Mouse (Mus musculus) liver, embryonic 16.5 days (tissue): ENCODE measurements around the gene Smpdl3b. TPM values are rescaled to one million over a fixed set of nuclear protein-coding genes. Genes with fewer than 3 reads are reported as not detected.
A peak's percentile ranks its signal among the peaks of the same experiment; 100 is the strongest.

Source experiments
- ATAC-seq: fragments of 200-750 bp; cut with Nextera tagmentation; 2 replicates; pipeline ENCODE4 v1.8.0; 2017; ENCODE audit warnings: low read depth, mild to moderate bottlenecking, moderate number of reproducible peaks, moderate library complexity
- H3K27ac ChIP-seq: fragments of 300-500 bp; sonication (generic); 2 replicates; pipeline ENCODE4 v1.5.1; 2014; ENCODE audit warnings: mild to moderate bottlenecking, low read length
- H3K27me3 ChIP-seq: fragments of 300-500 bp; sonication (generic); 2 replicates; pipeline ENCODE4 v1.6.1; 2014; ENCODE audit warnings: low read depth, low read length, mixed read lengths; ENCODE audit not compliant: control insufficient read depth, insufficient read depth
- H3K36me3 ChIP-seq: fragments of 300-500 bp; sonication (generic); 2 replicates; pipeline ENCODE4 v1.6.1; 2014; ENCODE audit warnings: mild to moderate bottlenecking; ENCODE audit not compliant: control insufficient read depth, insufficient read depth
- H3K4me1 ChIP-seq: fragments of 300-500 bp; sonication (generic); 2 replicates; pipeline ENCODE4 v1.6.1; 2014; ENCODE audit warnings: low read depth, low read length, mixed read lengths; ENCODE audit not compliant: control insufficient read depth
- H3K4me2 ChIP-seq: fragments of 300-500 bp; sonication (generic); 2 replicates; pipeline ENCODE4 v1.6.1; 2014; ENCODE audit warnings: low read depth, low read length, mixed read lengths
- H3K4me3 ChIP-seq: fragments of 300-500 bp; sonication (generic); 2 replicates; pipeline ENCODE4 v1.5.1; 2014; ENCODE audit warnings: low read depth, mild to moderate bottlenecking, low read length
- H3K9ac ChIP-seq: fragments of 300-500 bp; sonication (generic); 2 replicates; pipeline ENCODE4 v1.6.1; 2014; ENCODE audit warnings: low read depth, low read length
- H3K9me3 ChIP-seq: fragments of 300-500 bp; sonication (generic); replicated peaks from 2 replicates; pipeline ENCODE4 v1.6.1; 2016; ENCODE audit warnings: low read length; ENCODE audit not compliant: control insufficient read depth
- WGBS: fragments of 180-500 bp; shearing (Covaris S2); extraction: QIAGEN DNeasy Blood & Tissue Kit; methylation state at CpG from one replicate; pipeline ENCODE4 v1.1.7; 2014; ENCODE audit not compliant: insufficient replicate concordance; 5-methylcytosine and 5-hydroxymethylcytosine counted together
- polyA plus RNA-seq: library from polyadenylated mRNA; unstranded; fragments of >200 nt; fragmentation: Nextera tagmentation; extraction: Ambion mirVana; gene quantifications from 2 replicates; pipeline ENCODE4 v1.2.1, GENCODE M21; 2015

Gene Smpdl3b
- polyA plus RNA-seq, 1 experiment from 2014 or later = 0.90 TPM

GRCm38 (mm10) chr4:132733071-132733770, 23.8 kb downstream of the Smpdl3b start:
- Histone ChIP-seq H3K4me3 (no peak overlapping the region), H3K36me3 (no peaks in the 10 kb centered on the region), H3K4me1 (peaks cover 23% of the 10 kb centered on the region), H3K27me3 (no peaks in the 10 kb centered on the region), H3K9ac (no peak overlapping the region), H3K9me3 (no peaks in the 10 kb centered on the region), H3K4me2 (no peak overlapping the region), H3K27ac (no peak overlapping the region)
- no peak for ATAC-seq
- WGBS = 79% methylated on average over 25 of the region's 25 CpGs

GRCm38 (mm10) chr4:132732148-132732684, 24.8 kb downstream of the Smpdl3b start, which contains the start of gene Xkr8:
Gene Xkr8, minus strand, starts transcription at chr4:132732546.
- 1% methylated on average over 34 of the region's 34 CpGs for WGBS
- Histone ChIP-seq H3K36me3 (no peaks in the 10 kb centered on the region), H3K27ac (no peak within 1 kb of the TSS), H3K9me3 (no peaks in the 10 kb centered on the region), H3K27me3 (no peaks in the 10 kb centered on the region), H3K9ac (peak within 1 kb of the TSS; percentile 51), H3K4me2 (peak within 1 kb of the TSS; percentile 88), H3K4me1 (peaks cover 23% of the 10 kb centered on the region), H3K4me3 (peak within 1 kb of the TSS; percentile 66)
- peak; percentile 91 for ATAC-seq

- peak overlapping the region; percentile 51 for H3K9ac ChIP-seq
- peaks cover 23% of the 10 kb centered on the region for H3K4me1 ChIP-seq
- 31% methylated on average over 12 of the region's 12 CpGs for WGBS
- no peaks in the 10 kb centered on the region for H3K36me3 ChIP-seq
- no peak overlapping the region for H3K27ac ChIP-seq
- no peaks in the 10 kb centered on the region for H3K9me3 ChIP-seq
- H3K27me3 ChIP-seq = no peaks in the 10 kb centered on the region
- H3K4me3 ChIP-seq = peak overlapping the region; percentile 66
- H3K4me2 ChIP-seq = peak overlapping the region; percentile 88
- ATAC-seq = no peak
These were observed 25.4 kb downstream of the Smpdl3b start for GRCm38 (mm10) chr4:132731616-132732015.

- no peaks in the 10 kb centered on the region for H3K27me3 ChIP-seq
- H3K4me2 ChIP-seq = no peak overlapping the region
- 43% methylated on average over 8 of the region's 8 CpGs for WGBS
- H3K4me3 ChIP-seq = no peak overlapping the region
- no peak overlapping the region for H3K27ac ChIP-seq
- no peaks in the 10 kb centered on the region for H3K9me3 ChIP-seq
- H3K9ac ChIP-seq = no peak overlapping the region
- no peaks in the 10 kb centered on the region for H3K36me3 ChIP-seq
- peaks cover 14% of the 10 kb centered on the region for H3K4me1 ChIP-seq
- ATAC-seq = no peak
These were observed 28.8 kb downstream of the Smpdl3b start for GRCm38 (mm10) chr4:132728233-132728632.

- Histone ChIP-seq H3K9ac (no peak overlapping the region), H3K27me3 (no peaks in the 10 kb centered on the region), H3K4me2 (no peak overlapping the region), H3K36me3 (peaks cover 14% of the 10 kb centered on the region), H3K4me3 (no peak overlapping the region), H3K9me3 (no peaks in the 10 kb centered on the region), H3K27ac (no peak overlapping the region), H3K4me1 (no peaks in the 10 kb centered on the region)
- no peak for ATAC-seq
- 86% methylated on average over 1 of the region's 1 CpGs for WGBS
These were observed 38.8 kb downstream of the Smpdl3b start for GRCm38 (mm10) chr4:132718251-132718650.

GRCm38 (mm10) chr4:132713181-132713580, 43.9 kb downstream of the Smpdl3b start:
- no peaks in the 10 kb centered on the region for H3K9me3 ChIP-seq
- no peak overlapping the region for H3K9ac ChIP-seq
- 92% methylated on average over 7 of the region's 7 CpGs for WGBS
- H3K4me3 ChIP-seq = no peak overlapping the region
- H3K36me3 ChIP-seq = peaks cover 36% of the 10 kb centered on the region
- ATAC-seq = no peak
- H3K4me2 ChIP-seq = no peak overlapping the region
- no peak overlapping the region for H3K27ac ChIP-seq
- H3K27me3 ChIP-seq = no peaks in the 10 kb centered on the region
- no peaks in the 10 kb centered on the region for H3K4me1 ChIP-seq

GRCm38 (mm10) chr4:132706885-132707284, 50.2 kb downstream of the Smpdl3b start:
- Histone ChIP-seq H3K4me3 (no peak overlapping the region), H3K27ac (no peak overlapping the region), H3K9ac (no peak overlapping the region), H3K4me1 (no peaks in the 10 kb centered on the region), H3K36me3 (peaks cover 40% of the 10 kb centered on the region), H3K27me3 (no peaks in the 10 kb centered on the region), H3K4me2 (no peak overlapping the region), H3K9me3 (no peaks in the 10 kb centered on the region)
- ATAC-seq = no peak
- 83% methylated on average over 8 of the region's 8 CpGs for WGBS

GRCm38 (mm10) chr4:132702076-132702475, 55.0 kb downstream of the Smpdl3b start:
- Histone ChIP-seq H3K4me1 (no peaks in the 10 kb centered on the region), H3K4me2 (no peak overlapping the region), H3K9me3 (no peaks in the 10 kb centered on the region), H3K9ac (no peak overlapping the region), H3K36me3 (peaks cover 22% of the 10 kb centered on the region), H3K4me3 (no peak overlapping the region), H3K27me3 (no peaks in the 10 kb centered on the region), H3K27ac (no peak overlapping the region)
- no peak for ATAC-seq
- 92% methylated on average over 5 of the region's 5 CpGs for WGBS

- no peak for ATAC-seq
- no peaks in the 10 kb centered on the region for H3K9me3 ChIP-seq
- no peak overlapping the region for H3K4me3 ChIP-seq
- no peaks in the 10 kb centered on the region for H3K4me1 ChIP-seq
- H3K27ac ChIP-seq = no peak overlapping the region
- no peak overlapping the region for H3K9ac ChIP-seq
- no peak overlapping the region for H3K4me2 ChIP-seq
- 84% methylated on average over 3 of the region's 3 CpGs for WGBS
- no peaks in the 10 kb centered on the region for H3K27me3 ChIP-seq
- peaks cover 23% of the 10 kb centered on the region for H3K36me3 ChIP-seq
These were observed 63.7 kb downstream of the Smpdl3b start for GRCm38 (mm10) chr4:132693366-132693765.
